Mouse (Mus musculus): ENCODE results near the gene 1810013L24Rik. TPM values are rescaled to one million over a fixed set of nuclear protein-coding genes. Genes with fewer than 3 reads are reported as not detected.

The 1810013L24Rik gene
- polyA plus RNA-seq, 1 experiment from 2014 or later = 19.5 TPM

GRCm38 (mm10) chr16:8817872-8818271 lies 12.0 kb upstream of the 1810013L24Rik start:
- Histone ChIP-seq H3K4me3 (no peak overlapping the region), H3K27me3 (ENCODE audit: insufficient read depth, poor library complexity, severe bottlenecking) (no peaks in the 10 kb centered on the region), H3K36me3 (no peaks in the 10 kb centered on the region), H3K27ac (no peak overlapping the region), H3K9me3 (no peaks in the 10 kb centered on the region), H3K4me1 (replicated peaks) (no peaks in the 10 kb centered on the region)
- no peak for DNase-seq (ENCODE audit: low spot score)
- 84% methylated on average over 4 of the region's 4 CpGs for WGBS

DNA sequence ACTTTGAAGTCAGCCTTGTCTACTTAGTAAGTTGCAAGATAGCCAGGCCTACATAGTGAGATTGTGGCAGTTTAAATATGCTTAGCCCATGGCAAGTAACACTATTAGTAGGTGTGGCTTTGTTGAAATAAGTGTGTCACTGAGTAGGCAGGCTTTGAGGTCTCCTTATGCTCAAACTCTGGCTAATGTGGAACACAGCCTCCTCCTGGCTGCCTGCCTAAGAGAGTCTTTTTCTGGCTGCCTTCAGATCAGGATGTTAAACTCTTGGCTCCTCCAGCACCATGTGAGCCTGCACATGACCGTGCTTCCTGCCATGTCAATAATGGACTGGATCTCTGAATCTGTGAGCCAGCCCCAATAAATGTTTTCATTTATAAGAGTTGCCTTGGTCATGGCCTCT lies 8.5 kb upstream of the 1810013L24Rik start:
- no peaks in the 10 kb centered on the region for H3K9me3 ChIP-seq
- no peaks in the 10 kb centered on the region for H3K4me1 ChIP-seq (replicated peaks)
- no peak overlapping the region for H3K4me3 ChIP-seq
- H3K36me3 ChIP-seq = no peaks in the 10 kb centered on the region
- no peak for DNase-seq (ENCODE audit: low spot score)
- WGBS = 95% methylated on average over 1 of the region's 1 CpGs
- H3K27ac ChIP-seq = no peak overlapping the region
- H3K27me3 ChIP-seq (ENCODE audit: insufficient read depth, poor library complexity, severe bottlenecking) = no peaks in the 10 kb centered on the region

- 80% methylated on average over 4 of the region's 4 CpGs for WGBS
- H3K4me1 ChIP-seq (replicated peaks) = no peaks in the 10 kb centered on the region
These were observed 7.3 kb upstream of the 1810013L24Rik start for GRCm38 (mm10) chr16:8822586-8822985.

DNA sequence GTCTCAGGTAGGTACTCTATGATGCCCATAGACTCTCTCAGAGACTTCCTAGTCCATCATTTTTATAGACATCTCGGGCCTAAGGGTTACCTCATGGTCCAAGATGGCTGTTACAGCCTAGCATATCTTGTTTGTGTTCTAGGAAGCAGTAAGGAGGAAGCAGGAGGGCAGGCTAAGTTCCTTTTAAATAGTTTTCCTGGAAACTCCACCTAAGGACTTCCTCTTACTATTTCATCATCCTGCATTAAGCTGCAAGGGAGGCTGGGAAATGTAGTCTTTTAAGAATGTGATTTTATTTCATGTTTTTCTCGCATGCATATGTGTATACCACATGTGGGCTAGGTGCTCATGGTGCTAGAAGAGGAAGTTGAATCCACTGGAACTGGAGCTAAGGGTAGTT lies 6.2 kb upstream of the 1810013L24Rik start:
- Histone ChIP-seq H3K4me1 (replicated peaks) (no peaks in the 10 kb centered on the region), H3K9me3 (no peaks in the 10 kb centered on the region), H3K27me3 (ENCODE audit: insufficient read depth, poor library complexity, severe bottlenecking) (no peaks in the 10 kb centered on the region), H3K36me3 (no peaks in the 10 kb centered on the region), H3K4me3 (no peak overlapping the region), H3K27ac (no peak overlapping the region)
- WGBS = 79% methylated on average over 2 of the region's 2 CpGs
- DNase-seq (ENCODE audit: low spot score) = no peak

More at GRCm38 (mm10) chr16:8822586-8822985, 7.3 kb upstream of the 1810013L24Rik start:
- H3K27ac ChIP-seq = no peak overlapping the region
- DNase-seq (ENCODE audit: low spot score) = no peak
- H3K36me3 ChIP-seq = no peaks in the 10 kb centered on the region
- H3K4me3 ChIP-seq = no peak overlapping the region
- no peaks in the 10 kb centered on the region for H3K27me3 ChIP-seq (ENCODE audit: insufficient read depth, poor library complexity, severe bottlenecking)
- H3K9me3 ChIP-seq = no peaks in the 10 kb centered on the region

- no peaks in the 10 kb centered on the region for H3K9me3 ChIP-seq
- WGBS = 92% methylated on average over 7 of the region's 7 CpGs
- peaks cover 11% of the 10 kb centered on the region for H3K36me3 ChIP-seq
- H3K27me3 ChIP-seq (ENCODE audit: insufficient read depth, poor library complexity, severe bottlenecking) = no peaks in the 10 kb centered on the region
- no peak overlapping the region for H3K4me3 ChIP-seq
- DNase-seq (ENCODE audit: low spot score) = no peak
- H3K4me1 ChIP-seq (replicated peaks) = peaks cover 17% of the 10 kb centered on the region
- no peak overlapping the region for H3K27ac ChIP-seq
These were observed 2.5 kb upstream of the 1810013L24Rik start for GRCm38 (mm10) chr16:8827366-8827765.

DNA sequence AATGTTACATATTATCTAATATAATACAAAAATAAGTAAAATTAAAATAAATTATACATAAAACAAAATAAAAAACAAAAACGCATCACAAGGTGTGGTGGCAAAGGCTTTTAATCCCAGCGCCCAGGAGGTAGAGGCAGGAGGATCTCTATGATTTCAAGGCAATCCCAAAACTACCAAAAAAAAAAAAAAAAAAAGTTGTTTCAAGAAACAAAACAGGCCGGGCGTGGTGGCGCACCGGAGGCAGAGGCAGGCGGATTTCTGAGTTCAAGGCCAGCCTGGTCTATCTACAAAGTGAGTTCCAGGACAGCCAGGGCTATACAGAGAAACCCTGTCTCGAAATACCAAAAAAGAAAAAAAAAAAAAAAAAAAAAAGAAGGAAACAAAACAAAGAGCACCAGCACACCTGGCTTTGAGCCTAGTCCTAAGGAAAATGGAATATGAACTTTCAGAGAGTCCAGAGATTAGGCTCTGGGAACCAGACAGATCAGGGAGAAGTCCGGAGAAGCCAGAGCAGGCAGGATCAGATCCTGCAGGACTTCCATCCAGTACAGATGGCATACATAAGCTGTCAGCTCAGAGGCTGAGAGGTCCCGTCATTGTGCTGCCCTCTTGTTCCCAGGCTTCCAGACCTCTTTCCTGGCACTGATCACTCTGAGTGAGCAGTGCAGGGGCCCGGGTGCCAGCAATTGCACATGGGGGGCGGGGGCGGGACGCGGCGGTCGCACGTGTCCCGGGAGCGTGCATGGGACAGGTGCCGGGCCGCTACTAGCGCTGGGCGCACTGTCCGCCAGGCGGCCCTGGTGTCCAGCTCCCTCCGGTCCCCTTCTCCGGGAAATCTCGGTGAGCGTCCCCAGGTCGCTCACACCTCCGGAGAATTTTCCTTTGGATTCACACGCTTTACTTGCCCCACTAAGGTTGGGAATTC lies 1.0 kb upstream of the 1810013L24Rik start:
- H3K27me3 ChIP-seq (ENCODE audit: insufficient read depth, poor library complexity, severe bottlenecking) = no peaks in the 10 kb centered on the region
- peaks cover 26% of the 10 kb centered on the region for H3K36me3 ChIP-seq
- H3K4me3 ChIP-seq = peak overlapping the region; percentile 100
- H3K9me3 ChIP-seq = no peaks in the 10 kb centered on the region
- 12% methylated on average over 33 of the region's 33 CpGs for WGBS
- peaks cover 31% of the 10 kb centered on the region for H3K4me1 ChIP-seq (replicated peaks)
- peak overlapping the region; percentile 97 for H3K27ac ChIP-seq
- no peak for DNase-seq (ENCODE audit: low spot score)

- H3K27me3 ChIP-seq (ENCODE audit: insufficient read depth, poor library complexity, severe bottlenecking) = no peaks in the 10 kb centered on the region
- H3K4me3 ChIP-seq = peak overlapping the region; percentile 100
- peaks cover 32% of the 10 kb centered on the region for H3K4me1 ChIP-seq (replicated peaks)
- peaks cover 43% of the 10 kb centered on the region for H3K36me3 ChIP-seq
- DNase-seq (ENCODE audit: low spot score) = peak; percentile 60
- no peaks in the 10 kb centered on the region for H3K9me3 ChIP-seq
- peak overlapping the region; percentile 97 for H3K27ac ChIP-seq
- WGBS = under 1% methylated on average over 74 of the region's 74 CpGs
These were observed 721 bp downstream of the 1810013L24Rik start for GRCm38 (mm10) chr16:8830431-8831211.

DNA sequence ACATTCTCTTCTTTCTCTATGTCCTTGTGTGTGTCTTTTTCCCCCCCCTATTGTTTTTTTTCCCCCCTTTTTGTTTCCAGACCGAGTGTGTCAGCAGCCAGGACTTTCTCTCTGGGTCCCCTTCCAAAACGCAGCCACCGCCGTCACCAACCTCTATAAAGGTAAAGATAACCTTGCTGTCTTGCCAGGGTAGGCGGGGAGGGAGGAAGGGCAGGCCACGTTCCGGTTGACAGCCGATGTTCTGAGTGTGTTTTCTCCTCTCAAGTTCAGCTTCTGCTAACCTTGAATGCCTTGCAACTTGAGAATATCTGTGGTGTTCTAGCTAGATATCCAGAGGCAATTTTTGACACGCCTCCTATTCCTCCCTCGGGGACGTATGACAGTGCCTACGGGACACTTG lies 1.3 kb downstream of the 1810013L24Rik start:
- H3K27ac ChIP-seq = peak overlapping the region; percentile 97
- DNase-seq (ENCODE audit: low spot score) = peak; percentile 25
- no peaks in the 10 kb centered on the region for H3K9me3 ChIP-seq
- peaks cover 32% of the 10 kb centered on the region for H3K4me1 ChIP-seq (replicated peaks)
- no peaks in the 10 kb centered on the region for H3K27me3 ChIP-seq (ENCODE audit: insufficient read depth, poor library complexity, severe bottlenecking)
- H3K36me3 ChIP-seq = peaks cover 48% of the 10 kb centered on the region
- H3K4me3 ChIP-seq = peak overlapping the region; percentile 100
- 8% methylated on average over 12 of the region's 12 CpGs for WGBS

GRCm38 (mm10) chr16:8836876-8837275 lies 7.0 kb downstream of the 1810013L24Rik start:
- no peaks in the 10 kb centered on the region for H3K27me3 ChIP-seq (ENCODE audit: insufficient read depth, poor library complexity, severe bottlenecking)
- no peaks in the 10 kb centered on the region for H3K9me3 ChIP-seq
- H3K4me1 ChIP-seq (replicated peaks) = peaks cover 20% of the 10 kb centered on the region
- H3K4me3 ChIP-seq = no peak overlapping the region
- H3K36me3 ChIP-seq = peaks cover 96% of the 10 kb centered on the region
- WGBS = 96% methylated on average over 1 of the region's 1 CpGs
- no peak overlapping the region for H3K27ac ChIP-seq
- DNase-seq (ENCODE audit: low spot score) = no peak

DNA sequence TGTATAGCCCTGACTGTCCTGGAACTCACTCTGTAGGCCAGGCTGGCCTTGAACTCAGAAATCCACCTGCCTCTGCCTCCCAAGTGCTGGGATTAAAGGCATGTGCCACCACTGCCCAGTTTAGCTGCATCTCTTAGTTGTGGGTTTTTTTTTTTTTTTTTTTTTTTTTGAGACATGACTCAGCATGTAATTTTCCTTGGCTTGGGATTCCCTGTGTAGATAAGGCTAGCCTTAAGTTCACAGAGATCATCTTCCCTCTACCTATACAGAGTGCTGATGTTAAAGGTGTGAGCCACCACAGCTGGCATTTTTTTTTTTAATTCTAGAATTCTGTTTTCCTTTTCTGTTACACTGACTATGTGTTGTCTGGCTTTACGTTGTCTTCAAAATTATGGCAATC lies 7.7 kb downstream of the 1810013L24Rik start:
- Histone ChIP-seq H3K4me3 (no peak overlapping the region), H3K36me3 (peaks cover 96% of the 10 kb centered on the region), H3K27ac (no peak overlapping the region), H3K9me3 (no peaks in the 10 kb centered on the region), H3K4me1 (replicated peaks) (peaks cover 13% of the 10 kb centered on the region), H3K27me3 (ENCODE audit: insufficient read depth, poor library complexity, severe bottlenecking) (no peaks in the 10 kb centered on the region)
- no peak for DNase-seq (ENCODE audit: low spot score)
- WGBS = 100% methylated on average over 1 of the region's 1 CpGs

GRCm38 (mm10) chr16:8838921-8839320 lies 9.0 kb downstream of the 1810013L24Rik start:
- no peak overlapping the region for H3K4me3 ChIP-seq
- DNase-seq (ENCODE audit: low spot score) = no peak
- no peaks in the 10 kb centered on the region for H3K9me3 ChIP-seq
- H3K27ac ChIP-seq = no peak overlapping the region
- H3K4me1 ChIP-seq (replicated peaks) = 0 out of 2 replicates have a peak, but pooled peaks cover under 1% of the 10 kb centered on the region
- H3K27me3 ChIP-seq (ENCODE audit: insufficient read depth, poor library complexity, severe bottlenecking) = no peaks in the 10 kb centered on the region
- peaks cover 96% of the 10 kb centered on the region for H3K36me3 ChIP-seq

DNA sequence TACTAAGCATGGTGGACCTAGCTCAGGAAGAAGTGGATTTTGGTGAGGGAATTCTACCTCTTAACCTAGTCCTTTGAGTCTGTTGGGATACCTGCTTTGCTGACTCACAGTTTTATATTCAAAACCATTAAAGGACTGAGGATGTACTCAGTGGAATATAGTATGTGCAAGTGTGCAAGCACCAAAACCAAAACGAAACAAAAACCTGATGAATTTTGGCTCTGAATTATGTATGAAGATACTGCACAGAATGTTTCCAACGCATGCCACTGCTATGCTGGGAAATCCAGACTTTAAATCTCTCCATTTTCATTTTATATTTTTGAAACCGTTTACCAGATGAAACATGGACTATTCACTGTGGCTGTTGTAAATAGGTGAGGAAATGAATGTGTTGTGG lies 10.7 kb downstream of the 1810013L24Rik start:
- H3K36me3 ChIP-seq = peaks cover 96% of the 10 kb centered on the region
- H3K27me3 ChIP-seq (ENCODE audit: insufficient read depth, poor library complexity, severe bottlenecking) = no peaks in the 10 kb centered on the region
- 90% methylated on average over 3 of the region's 3 CpGs for WGBS

DNA sequence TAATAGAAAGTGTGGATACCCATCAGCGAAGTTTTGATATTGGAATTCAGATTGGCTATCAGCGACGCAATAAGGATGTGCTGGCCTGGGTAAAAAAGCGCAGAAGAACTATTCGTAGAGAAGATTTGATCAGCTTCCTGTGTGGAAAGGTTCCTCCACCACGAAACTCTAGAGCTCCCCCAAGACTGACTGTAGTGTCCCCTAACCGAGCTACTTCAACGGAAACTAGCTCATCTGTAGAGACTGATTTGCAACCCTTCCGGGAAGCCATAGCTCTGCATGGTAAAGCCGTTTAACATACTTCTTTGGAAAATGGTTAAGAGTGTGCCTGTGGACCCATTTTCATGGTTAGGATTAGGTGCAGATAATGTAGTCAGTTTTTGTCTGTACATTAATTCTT lies 13.1 kb downstream of the 1810013L24Rik start:
- no peak for DNase-seq (ENCODE audit: low spot score)
- 93% methylated on average over 10 of the region's 10 CpGs for WGBS
- no peak overlapping the region for H3K4me3 ChIP-seq
- no peak overlapping the region for H3K27ac ChIP-seq
- no peaks in the 10 kb centered on the region for H3K9me3 ChIP-seq
- no peaks in the 10 kb centered on the region for H3K27me3 ChIP-seq (ENCODE audit: insufficient read depth, poor library complexity, severe bottlenecking)
- H3K4me1 ChIP-seq (replicated peaks) = no peaks in the 10 kb centered on the region
- peaks cover 92% of the 10 kb centered on the region for H3K36me3 ChIP-seq

More for the DNA sequence above, 10.7 kb downstream of the 1810013L24Rik start:
- Histone ChIP-seq H3K4me1 (replicated peaks) (no peaks in the 10 kb centered on the region), H3K9me3 (no peaks in the 10 kb centered on the region), H3K4me3 (no peak overlapping the region), H3K27ac (no peak overlapping the region)
- DNase-seq (ENCODE audit: low spot score) = no peak
